Mouse (Mus musculus): ENCODE results near the gene Sptan1. TPM values are rescaled to one million over a fixed set of nuclear protein-coding genes. Genes with fewer than 3 reads are reported as not detected.
A peak's percentile ranks its signal among the peaks of the same experiment; 100 is the strongest.

Gene Sptan1
- total and polyA plus RNA-seq, 3 experiments = 26.2 to 29.5 TPM; not detected in 1

DNA sequence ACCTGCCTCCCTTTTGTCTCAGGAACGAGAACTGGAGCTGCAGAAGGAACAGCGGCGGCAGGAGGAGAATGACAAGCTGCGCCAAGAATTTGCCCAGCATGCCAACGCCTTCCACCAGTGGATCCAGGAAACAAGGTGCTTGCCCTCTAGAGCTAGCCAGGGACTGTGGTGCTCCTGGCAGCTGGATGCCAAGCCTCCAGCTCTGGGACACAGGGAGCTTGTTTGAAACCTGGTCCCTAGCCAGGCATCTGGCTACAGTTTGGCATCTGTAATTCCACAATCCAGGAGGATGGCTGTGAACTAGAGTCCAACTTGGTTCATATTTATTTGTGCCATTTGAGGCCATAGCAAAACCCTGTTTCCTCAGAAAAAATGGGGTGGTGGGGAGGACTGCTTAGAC is 61.6 kb downstream of the Sptan1 start:
- H3K79me2 ChIP-seq (ENCODE audit: control insufficient read depth, insufficient read depth, low read length, poor library complexity) = no peaks in the 10 kb centered on the region
- H3K36me3 ChIP-seq (ENCODE audit: control insufficient read depth in 1 of 2, insufficient read depth in 2 of 2, low read length in 2 of 2) = peaks cover 0 to 2% of the 10 kb centered on the region in 2 experiments; a peak in 1 of 4 replicates
- H3K9ac ChIP-seq (ENCODE audit: control insufficient read depth, low read depth, low read length, poor library complexity, severe bottlenecking) = no peak overlapping the region
- TF ChIP-seq RCOR1 (IDR thresholded peaks at IDR 0.05; ENCODE audit: low read depth, low read length) (no peak), POLR2A (IDR thresholded peaks at IDR 0.05; ENCODE audit: control insufficient read depth in 1 of 2, insufficient read depth in 1 of 2, low read depth in 1 of 2, low read length in 2 of 2, poor library complexity in 1 of 2) (no peak), MYB (IDR thresholded peaks at IDR 0.05; ENCODE audit: low read depth, low read length) (no peak), MXI1 (IDR thresholded peaks at IDR 0.05; ENCODE audit: low read depth, low read length) (no peak), ZMIZ1 (IDR thresholded peaks at IDR 0.05; ENCODE audit: low read depth, low read length) (no peak)
- DNase-seq (ENCODE audit: low read depth, low spot score) = no peak
- no peaks in the 10 kb centered on the region for H3K4me1 ChIP-seq (ENCODE audit: control insufficient read depth in 1 of 2, insufficient read depth in 2 of 2, low read length in 2 of 2)
- no peaks in the 10 kb centered on the region for H3K9me3 ChIP-seq (replicated peaks; ENCODE audit: insufficient read depth, low read length)
- H3K27ac ChIP-seq (ENCODE audit: control insufficient read depth, low read depth, low read length) = no peak overlapping the region
- H3K4me3 ChIP-seq (ENCODE audit: control insufficient read depth in 1 of 2, insufficient read depth in 1 of 2, low read depth in 2 of 2, low read length in 2 of 2) = no peak overlapping the region
- no peaks in the 10 kb centered on the region for H3K27me3 ChIP-seq (ENCODE audit: control insufficient read depth in 1 of 2, insufficient read depth in 2 of 2, low read length in 2 of 2)

DNA sequence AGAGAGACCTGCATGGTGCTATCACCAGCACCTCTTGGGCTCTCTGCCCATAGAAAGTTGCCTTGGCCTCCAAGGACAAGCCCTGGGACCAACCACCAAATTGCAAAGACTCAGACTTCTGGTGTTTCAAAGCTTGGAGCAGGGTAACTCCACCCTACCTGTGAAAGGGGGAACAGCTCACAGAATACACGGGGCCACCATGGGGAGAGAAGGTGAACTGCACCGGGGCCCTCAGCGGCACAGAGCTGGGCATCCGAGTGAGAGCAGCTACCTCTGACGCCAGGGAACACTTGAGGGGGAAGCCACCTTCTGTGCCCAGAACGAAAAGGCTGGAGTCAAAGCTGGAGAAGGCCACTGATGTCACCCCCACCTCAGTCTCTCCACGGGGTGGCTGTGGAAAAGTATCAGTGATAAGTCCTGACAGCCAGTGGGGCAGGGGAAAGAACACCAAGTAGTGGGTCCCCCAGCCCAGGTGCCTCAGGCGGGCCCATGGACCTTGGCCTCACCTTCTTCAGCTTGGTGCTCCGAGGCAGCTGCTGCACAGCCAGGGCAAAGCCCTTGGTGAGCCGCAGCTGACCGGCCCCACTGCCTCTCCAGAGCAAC is 67.0 kb downstream of the Sptan1 start:
- Histone ChIP-seq H3K36me3 (ENCODE audit: control insufficient read depth in 1 of 2, insufficient read depth in 2 of 2, low read length in 2 of 2) (peaks cover 0 to 2% of the 10 kb centered on the region in 2 experiments; a peak in 1 of 4 replicates), H3K9me3 (replicated peaks; ENCODE audit: insufficient read depth, low read length) (no peaks in the 10 kb centered on the region), H3K27me3 (ENCODE audit: control insufficient read depth in 1 of 2, insufficient read depth in 2 of 2, low read length in 2 of 2) (no peaks in the 10 kb centered on the region), H3K9ac (ENCODE audit: control insufficient read depth, low read depth, low read length, poor library complexity, severe bottlenecking) (no peak overlapping the region), H3K4me1 (ENCODE audit: control insufficient read depth in 1 of 2, insufficient read depth in 2 of 2, low read length in 2 of 2) (no peaks in the 10 kb centered on the region), H3K27ac (ENCODE audit: control insufficient read depth, low read depth, low read length) (no peak overlapping the region), H3K79me2 (ENCODE audit: control insufficient read depth, insufficient read depth, low read length, poor library complexity) (no peaks in the 10 kb centered on the region), H3K4me3 (ENCODE audit: control insufficient read depth in 1 of 2, insufficient read depth in 1 of 2, low read depth in 2 of 2, low read length in 2 of 2) (no peak overlapping the region)
- no peak for TF ChIP-seq POLR2AphosphoS2 (IDR thresholded peaks at IDR 0.05; ENCODE audit: low read length)
- peak; percentile 30 for TF ChIP-seq SMC3 (IDR thresholded peaks at IDR 0.05; ENCODE audit: low read depth, low read length)
- no peak for TF ChIP-seq MAX (IDR thresholded peaks at IDR 0.05; ENCODE audit: low read length)
- TF ChIP-seq CTCF (IDR thresholded peaks at IDR 0.05 in 2 of 3, conservative IDR thresholded peaks at IDR 0.05 in 1 of 3; ENCODE audit: control insufficient read depth in 1 of 3, insufficient read depth in 1 of 3, low read depth in 2 of 3, low read length in 3 of 3, poor library complexity in 1 of 3, severe bottlenecking in 1 of 3) = peak; percentile 12 to 41 (median 33); a peak in 3 of 6 replicates
- TF ChIP-seq RAD21 (IDR thresholded peaks at IDR 0.05; ENCODE audit: low read depth, low read length) = no peak; the same call in 1 of the 2 replicates
- no peak for TF ChIP-seq ZNF384 (IDR thresholded peaks at IDR 0.05; ENCODE audit: low read depth, low read length)
- peak; percentile 33 for DNase-seq (ENCODE audit: low read depth, low spot score)

DNA sequence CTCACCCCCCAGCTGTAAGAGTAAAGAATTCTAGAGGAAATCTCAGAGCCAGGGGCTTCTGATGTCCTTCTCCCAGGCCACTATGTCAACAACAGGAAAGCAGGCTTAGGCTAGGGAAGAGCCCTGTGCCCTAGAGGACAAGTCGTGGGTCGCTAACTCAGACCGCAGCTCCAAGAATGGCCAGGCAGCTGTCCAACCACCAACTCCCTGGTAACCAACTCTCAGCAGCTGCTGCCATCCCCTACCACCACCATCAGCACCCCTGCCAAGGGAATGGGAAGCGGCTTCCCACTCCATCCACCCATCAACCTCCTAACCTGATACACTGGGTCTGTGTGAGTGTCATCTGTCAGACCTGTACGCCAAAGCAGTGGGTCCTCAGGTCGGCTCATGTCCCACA is 67.6 kb downstream of the Sptan1 start:
- no peaks in the 10 kb centered on the region for H3K4me1 ChIP-seq (ENCODE audit: control insufficient read depth in 1 of 2, insufficient read depth in 2 of 2, low read length in 2 of 2)
- TF ChIP-seq E2F4 (IDR thresholded peaks at IDR 0.05; ENCODE audit: borderline replicate concordance, low read depth, low read length) = no peak
- peaks cover 0 to 2% of the 10 kb centered on the region in 2 experiments; a peak in 1 of 4 replicates for H3K36me3 ChIP-seq (ENCODE audit: control insufficient read depth in 1 of 2, insufficient read depth in 2 of 2, low read length in 2 of 2)
- no peak overlapping the region for H3K27ac ChIP-seq (ENCODE audit: control insufficient read depth, low read depth, low read length)
- H3K27me3 ChIP-seq (ENCODE audit: control insufficient read depth in 1 of 2, insufficient read depth in 2 of 2, low read length in 2 of 2) = no peaks in the 10 kb centered on the region
- no peaks in the 10 kb centered on the region for H3K79me2 ChIP-seq (ENCODE audit: control insufficient read depth, insufficient read depth, low read length, poor library complexity)
- H3K9me3 ChIP-seq (replicated peaks; ENCODE audit: insufficient read depth, low read length) = no peaks in the 10 kb centered on the region
- H3K4me3 ChIP-seq (ENCODE audit: control insufficient read depth in 1 of 2, insufficient read depth in 1 of 2, low read depth in 2 of 2, low read length in 2 of 2) = no peak overlapping the region
- H3K9ac ChIP-seq (ENCODE audit: control insufficient read depth, low read depth, low read length, poor library complexity, severe bottlenecking) = no peak overlapping the region
- DNase-seq (ENCODE audit: low read depth, low spot score) = no peak
